Mouse (Mus musculus) left cerebral cortex, adult 2 months (tissue): ENCODE measurements around the gene Mindy1. TPM values are rescaled to one million over a fixed set of nuclear protein-coding genes. Genes with fewer than 3 reads are reported as not detected.

Experiments used
- DNase-seq, 2 experiments: peaks; one replicate each; pipeline ENCODE4 v3.0.0; 2021 to 2022; ENCODE audit warnings: low spot score in 2 of 2, mixed read lengths in 1 of 2; ENCODE audit errors: extremely low spot score in 1 of 2
- H3K27ac ChIP-seq: fragments of 200-600 bp; 2 replicates; pipeline ENCODE4 v1.8.1; 2022
- H3K4me3 ChIP-seq: fragments of 200-600 bp; 2 replicates; pipeline ENCODE4 v1.8.1; 2022
- CTCF ChIP-seq: fragments of 200-600 bp; IDR thresholded peaks from 2 replicates; pipeline ENCODE4 v1.8.1; 2022; ENCODE audit warnings: antibody characterized with exemption, mild to moderate bottlenecking, moderate library complexity
- intact Hi-C: fragments of 180-260 bp; cut with DNase I; formaldehyde crosslinking; loops from one replicate; pipeline ENCODE4 v1.15.1; 2025
- total RNA-seq, 2 experiments: library from RNA; stranded (reverse); gene quantifications; 2 replicates each; pipeline ENCODE4 v1.2.3; 2021

Mindy1 gene
- total RNA-seq, 2 experiments from 2014 or later, result 19.9 to 21.5 TPM

- no peak for TF ChIP-seq CTCF
- Histone ChIP-seq H3K27ac (peak within 1 kb of the TSS; percentile 85), H3K4me3 (peak within 1 kb of the TSS; percentile 72)
- DNase-seq, result no peak
- intact Hi-C loops, result no loop called here
These were observed 33.4 kb downstream of the Mindy1 start, which contains the start of gene Cers2 for GRCm38 (mm10) chr3:95314486-95315093. Cers2 (plus strand) TSS chr3:95314791.

- intact Hi-C loops, result no loop called here
These were observed 34.1 kb downstream of the Mindy1 start for GRCm38 (mm10) chr3:95315094-95315843.

GRCm38 (mm10) chr3:95315844-95316550 lies 34.9 kb downstream of the Mindy1 start:
- peak overlapping the region; percentile 72 for H3K4me3 ChIP-seq
- no peak for DNase-seq
- peak overlapping the region; percentile 85 for H3K27ac ChIP-seq
- intact Hi-C loops, result no loop called here
- TF ChIP-seq CTCF, result no peak

More at GRCm38 (mm10) chr3:95315094-95315843, 34.1 kb downstream of the Mindy1 start:
- peak overlapping the region; percentile 72 for H3K4me3 ChIP-seq
- TF ChIP-seq CTCF, result peak; percentile 20
- peak overlapping the region; percentile 85 for H3K27ac ChIP-seq
- DNase-seq, result peak; percentile 66 to 72

GRCm38 (mm10) chr3:95317414-95318080 lies 36.4 kb downstream of the Mindy1 start:
- intact Hi-C loops, result no loop called here
- Histone ChIP-seq H3K4me3 (no peak overlapping the region), H3K27ac (peak overlapping the region; percentile 34; the same call in 1 of the 2 replicates)
- TF ChIP-seq CTCF, result peak; percentile 77
- peak; percentile 40 to 47 for DNase-seq

- peak in 1 of 2 experiments; percentile 16 for DNase-seq
- H3K27ac ChIP-seq, result peak overlapping the region; percentile 38; the same call in 1 of the 2 replicates
These were observed 37.4 kb downstream of the Mindy1 start for GRCm38 (mm10) chr3:95318548-95318947.

GRCm38 (mm10) chr3:95319110-95319509 lies 38.0 kb downstream of the Mindy1 start:
- intact Hi-C loops, result no loop called here
- no peak for DNase-seq
- TF ChIP-seq CTCF, result no peak
- no peak overlapping the region for H3K4me3 ChIP-seq
- peak overlapping the region; percentile 38; the same call in 1 of the 2 replicates for H3K27ac ChIP-seq

More at GRCm38 (mm10) chr3:95318548-95318947, 37.4 kb downstream of the Mindy1 start:
- TF ChIP-seq CTCF, result no peak
- no peak overlapping the region for H3K4me3 ChIP-seq
- intact Hi-C loops, result no loop called here

- intact Hi-C loops, result no loop called here
- no peak for TF ChIP-seq CTCF
- H3K4me3 ChIP-seq, result no peak overlapping the region
- H3K27ac ChIP-seq, result peak overlapping the region; percentile 64
- peak in 1 of 2 experiments; percentile 16 for DNase-seq
These were observed 38.8 kb downstream of the Mindy1 start for GRCm38 (mm10) chr3:95319701-95320625.

GRCm38 (mm10) chr3:95323429-95323828 lies 42.3 kb downstream of the Mindy1 start:
- no peak for DNase-seq
- intact Hi-C loops, result no loop called here

GRCm38 (mm10) chr3:95324454-95325144 lies 43.5 kb downstream of the Mindy1 start:
- H3K27ac ChIP-seq, result no peak overlapping the region

More at GRCm38 (mm10) chr3:95323429-95323828, 42.3 kb downstream of the Mindy1 start:
- Histone ChIP-seq H3K27ac (peak overlapping the region; percentile 20; the same call in 1 of the 2 replicates), H3K4me3 (no peak overlapping the region)
- no peak for TF ChIP-seq CTCF

More at GRCm38 (mm10) chr3:95324454-95325144, 43.5 kb downstream of the Mindy1 start:
- intact Hi-C loops, result no loop called here
- TF ChIP-seq CTCF, result peak; percentile 32
- no peak overlapping the region for H3K4me3 ChIP-seq
- no peak for DNase-seq
